Mouse (Mus musculus): ENCODE measurements around the gene Gypa.

Gypa gene

DNA sequence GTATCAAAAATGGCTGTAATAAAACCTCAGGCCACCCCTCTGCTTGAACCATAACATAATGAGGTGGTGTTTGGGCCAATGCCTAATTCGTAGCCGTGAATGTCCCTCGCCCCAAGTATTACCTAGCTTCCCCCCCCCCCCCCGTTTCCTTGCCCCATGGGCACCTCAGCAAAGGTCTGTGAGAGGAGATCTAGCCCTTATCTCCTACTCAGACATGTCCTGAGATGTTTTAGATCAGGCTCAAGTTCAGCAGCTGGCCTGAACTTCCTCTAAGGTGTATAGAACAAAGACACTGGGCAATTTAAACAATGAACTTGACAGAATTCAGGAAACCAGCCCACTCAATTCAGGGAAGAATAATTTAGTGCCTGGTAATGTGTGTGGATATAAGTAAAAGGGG, 3.7 kb downstream of the Gypa start:
- no peak for TF ChIP-seq GATA4 (IDR thresholded peaks at IDR 0.05; ENCODE audit: insufficient replicate concordance, low read length)

DNA sequence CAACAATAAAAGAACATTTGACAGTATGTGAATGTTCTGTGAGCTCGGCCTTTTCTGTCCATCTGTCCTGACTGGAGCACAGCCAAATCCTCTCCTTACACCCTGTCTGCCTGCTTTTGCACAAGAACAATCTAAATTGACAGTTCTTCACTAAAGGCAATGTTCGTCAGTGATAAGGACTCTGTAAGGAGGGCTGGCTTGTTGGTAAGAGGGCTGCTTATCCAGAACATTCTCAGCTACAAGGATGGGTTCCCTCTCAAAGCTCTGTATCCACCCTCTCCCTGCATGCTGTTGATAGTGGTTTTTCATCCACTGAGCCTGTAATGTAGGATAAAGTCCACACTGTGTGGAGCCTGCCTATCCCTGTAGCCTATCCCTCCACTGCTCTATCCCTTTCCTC, 6.7 kb downstream of the Gypa start:
- no peak for TF ChIP-seq GATA4 (IDR thresholded peaks at IDR 0.05; ENCODE audit: insufficient replicate concordance, low read length)

DNA sequence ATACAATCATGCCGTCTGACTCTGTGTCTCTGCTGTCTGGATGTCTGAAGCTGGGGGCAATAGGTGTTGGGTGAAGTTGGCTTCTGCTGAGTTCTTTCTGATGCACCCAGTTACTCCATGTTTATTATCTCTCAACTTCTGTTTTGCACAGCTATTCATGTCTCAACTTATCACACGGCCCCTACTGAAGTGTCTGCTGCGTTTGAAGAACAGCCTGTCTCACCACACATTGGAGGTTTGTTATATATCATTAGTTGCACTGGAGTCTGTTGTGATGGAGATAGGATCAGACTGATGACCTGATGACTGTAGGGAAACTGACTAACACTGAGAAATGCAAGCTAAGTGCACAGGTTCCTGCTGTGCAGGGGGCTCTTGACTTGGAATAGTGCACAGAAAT, 7.2 kb downstream of the Gypa start:
- TF ChIP-seq GATA4 (IDR thresholded peaks at IDR 0.05; ENCODE audit: insufficient replicate concordance, low read length), result no peak

DNA sequence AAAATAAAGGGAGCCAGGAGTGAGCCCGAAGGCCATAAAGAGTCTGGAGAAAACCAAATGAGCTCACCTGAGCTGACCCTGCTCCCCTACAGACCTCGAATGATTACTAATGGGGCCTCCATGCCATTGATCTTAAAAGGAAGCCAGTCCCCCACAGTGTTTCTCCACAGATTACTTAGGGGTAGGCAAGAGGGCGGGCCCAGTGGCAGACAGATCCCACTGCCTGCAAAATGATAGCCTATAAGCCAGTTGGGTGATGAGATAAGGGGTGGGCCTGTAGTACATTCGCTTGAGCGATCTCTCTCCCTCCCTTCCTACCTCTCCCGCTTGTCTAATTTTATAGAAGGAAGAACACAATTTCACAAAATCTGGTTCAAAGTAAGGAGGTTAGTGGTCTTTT, 7.7 kb downstream of the Gypa start:
- TF ChIP-seq GATA4 (IDR thresholded peaks at IDR 0.05; ENCODE audit: insufficient replicate concordance, low read length), result no peak

DNA sequence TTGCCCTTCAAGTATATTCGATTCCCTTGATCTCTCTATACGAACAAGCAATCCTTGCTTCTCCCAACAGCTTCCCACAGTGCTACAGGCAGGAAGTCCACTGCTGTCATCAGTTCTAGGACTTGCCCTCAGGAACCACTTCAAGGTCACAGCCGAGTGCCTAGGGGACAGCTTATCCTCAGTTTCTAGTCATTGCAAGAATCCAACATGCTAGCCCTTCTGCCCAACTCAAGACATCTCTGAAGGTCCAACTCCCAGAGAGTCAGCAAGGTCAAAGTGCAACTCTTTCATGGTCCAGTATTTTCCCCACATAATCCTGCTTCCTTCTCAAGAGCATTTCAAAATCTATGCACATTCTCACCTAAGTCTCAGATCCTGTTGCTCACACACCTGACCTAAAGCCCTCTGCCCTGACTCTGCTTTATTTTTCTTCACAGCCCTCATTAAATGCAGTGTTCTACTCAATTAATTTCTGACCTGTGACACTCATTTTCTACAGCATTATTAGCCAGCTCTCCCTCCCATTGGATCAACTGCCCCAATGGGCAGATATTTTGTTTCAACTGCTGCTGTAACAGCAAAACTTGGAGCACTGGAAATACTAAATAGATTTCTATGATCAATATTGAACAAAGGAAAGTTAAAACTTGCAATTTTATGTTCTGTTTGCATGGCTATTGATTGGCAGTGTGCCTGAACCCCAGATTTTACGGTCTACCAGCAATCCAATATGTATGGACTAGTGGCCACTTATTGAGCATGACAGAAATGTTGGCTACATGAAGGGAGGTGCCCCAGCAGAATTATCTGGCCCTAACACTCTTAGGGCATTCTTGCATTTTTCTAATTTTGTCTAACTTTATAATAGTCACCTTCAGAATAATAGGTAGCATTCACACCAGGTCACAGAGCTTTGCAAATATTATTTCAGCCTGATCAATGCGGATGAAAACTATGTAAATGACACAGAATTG, 33.1 kb downstream of the Gypa start:
- TF ChIP-seq GATA4 (IDR thresholded peaks at IDR 0.05; ENCODE audit: insufficient replicate concordance, low read length), result no peak

DNA sequence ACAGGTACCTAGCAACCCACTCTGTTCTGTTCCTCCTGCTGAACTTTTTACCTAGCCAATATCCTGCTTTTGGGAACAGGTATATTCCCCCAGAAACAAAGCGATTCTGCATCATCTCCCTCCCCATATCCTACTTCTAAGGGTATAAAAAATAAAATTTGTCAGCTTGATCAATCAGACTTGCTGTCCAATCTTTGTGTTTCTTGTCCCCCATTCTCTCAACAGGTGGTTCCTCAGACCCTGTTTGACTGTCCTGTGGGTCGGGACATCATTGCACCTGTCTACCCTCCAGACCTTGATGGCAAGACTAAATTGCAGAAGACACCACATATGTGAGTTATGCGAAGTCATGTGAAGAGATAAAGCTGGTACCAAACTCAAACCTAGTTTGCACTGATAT, 48.3 kb downstream of the Gypa start:
- no peak for TF ChIP-seq GATA4 (IDR thresholded peaks at IDR 0.05; ENCODE audit: insufficient replicate concordance, low read length)

DNA sequence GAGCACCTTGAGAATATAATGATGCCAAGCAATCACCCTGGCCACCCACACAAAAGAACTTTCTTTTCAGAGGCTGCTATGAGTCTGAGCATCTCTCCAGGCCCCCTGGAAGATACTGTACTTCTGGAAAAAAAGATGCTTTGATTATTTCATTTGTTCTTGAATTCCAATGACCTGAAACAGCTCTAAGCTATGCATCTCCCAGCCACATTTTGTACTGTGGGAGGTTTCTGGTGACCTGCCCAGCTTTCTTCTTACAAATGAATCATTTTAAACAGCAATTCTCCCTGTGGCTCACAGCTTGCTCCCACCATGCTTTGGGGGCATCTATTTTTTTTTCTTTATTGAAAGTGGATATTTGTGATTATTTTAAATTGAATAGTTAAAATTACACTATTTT, 56.9 kb downstream of the Gypa start:
- TF ChIP-seq GATA4 (IDR thresholded peaks at IDR 0.05; ENCODE audit: insufficient replicate concordance, low read length), result no peak

DNA sequence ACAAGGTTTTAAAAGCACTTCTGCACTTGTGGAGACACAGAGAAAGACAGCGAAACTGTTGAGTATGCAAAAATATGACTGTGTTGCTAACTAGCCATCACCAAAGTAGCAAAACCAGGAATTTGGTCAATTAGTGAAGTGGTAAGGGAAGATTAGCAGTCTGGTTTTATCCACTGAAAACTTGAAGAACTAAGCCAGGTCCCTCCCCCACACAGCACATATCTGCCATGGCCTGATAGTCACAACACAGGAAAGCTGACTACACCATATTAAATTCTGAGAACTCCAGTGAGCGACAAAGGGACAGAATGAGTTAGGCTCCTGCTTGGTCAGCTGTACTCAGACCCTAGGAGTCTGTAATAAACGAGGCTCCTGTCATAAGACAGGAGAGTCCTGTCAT, 57.7 kb downstream of the Gypa start:
- no peak for TF ChIP-seq GATA4 (IDR thresholded peaks at IDR 0.05; ENCODE audit: insufficient replicate concordance, low read length)

DNA sequence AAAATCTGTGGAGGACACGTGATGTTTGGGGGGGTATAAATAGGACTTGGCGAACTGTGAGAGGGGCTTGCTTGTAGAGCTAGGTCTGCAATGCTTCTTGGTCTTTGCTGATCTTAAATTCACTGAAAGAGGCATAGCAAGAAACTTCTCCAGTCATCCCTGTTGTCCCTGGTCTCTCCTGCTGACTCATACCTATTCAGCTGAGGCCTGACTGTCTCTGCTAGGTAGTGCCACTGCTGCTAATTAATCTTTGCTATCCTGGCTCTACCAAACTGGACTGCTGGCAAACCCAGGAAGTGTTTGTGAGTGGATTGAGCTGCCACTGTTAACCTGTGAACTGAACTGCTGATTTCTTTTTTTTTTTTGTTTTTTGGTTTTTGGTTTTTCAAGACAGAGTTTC, 61.4 kb downstream of the Gypa start:
- no peak for TF ChIP-seq GATA4 (IDR thresholded peaks at IDR 0.05; ENCODE audit: insufficient replicate concordance, low read length)
